Mouse (Mus musculus) midbrain, embryonic 14.5 days (tissue): ENCODE measurements around the gene Arhgap33. TPM values are rescaled to one million over a fixed set of nuclear protein-coding genes. Genes with fewer than 3 reads are reported as not detected.

Source experiments
- ATAC-seq: fragments of 200-750 bp; cut with Nextera tagmentation; 2 replicates; pipeline ENCODE4 v1.8.0; 2017; ENCODE audit warnings: moderate number of reproducible peaks, moderate library complexity; ENCODE audit not compliant: low FRiP score, low TSS enrichment
- DNase-seq: peaks from one replicate; pipeline ENCODE4 v3.0.0-alpha.2; 2015
- H3K27ac ChIP-seq: fragments of 300-500 bp; sonication (generic); replicated peaks from 2 replicates; pipeline ENCODE4 v1.5.1; 2014; ENCODE audit warnings: mild to moderate bottlenecking, low read depth, low read length, moderate library complexity
- H3K27me3 ChIP-seq: fragments of 300-500 bp; sonication (generic); 2 replicates; pipeline ENCODE4 v1.6.1; 2014; ENCODE audit warnings: low read length, control low read depth, mixed read lengths; ENCODE audit not compliant: control insufficient read depth, insufficient read depth
- H3K36me3 ChIP-seq: fragments of 300-500 bp; sonication (generic); 2 replicates; pipeline ENCODE4 v1.6.1; 2014; ENCODE audit warnings: low read length, control low read depth; ENCODE audit not compliant: control insufficient read depth, insufficient read depth
- H3K4me1 ChIP-seq: fragments of 300-500 bp; sonication (generic); 2 replicates; pipeline ENCODE4 v1.6.1; 2014; ENCODE audit warnings: mild to moderate bottlenecking, antibody characterized with exemption, low read length, control low read depth; ENCODE audit not compliant: control insufficient read depth, insufficient read depth
- H3K4me2 ChIP-seq: fragments of 300-500 bp; sonication (generic); 2 replicates; pipeline ENCODE4 v1.6.1; 2014; ENCODE audit warnings: mild to moderate bottlenecking, low read length, moderate library complexity
- H3K4me3 ChIP-seq: fragments of 300-500 bp; sonication (generic); replicated peaks from 2 replicates; pipeline ENCODE4 v1.5.1; 2014; ENCODE audit warnings: low read depth, low read length
- H3K9ac ChIP-seq: fragments of 300-500 bp; sonication (generic); replicated peaks from 2 replicates; pipeline ENCODE4 v1.6.1; 2014; ENCODE audit warnings: mild to moderate bottlenecking, low read length, moderate library complexity
- H3K9me3 ChIP-seq: fragments of 300-500 bp; sonication (generic); 2 replicates; pipeline ENCODE4 v1.6.1; 2016; ENCODE audit warnings: low read length, control low read depth, mixed read lengths; ENCODE audit not compliant: control insufficient read depth
- WGBS: fragments of 180-500 bp; shearing (Covaris S2); extraction: QIAGEN DNeasy Blood & Tissue Kit; methylation state at CpG from one replicate; pipeline ENCODE4 v1.1.7; 2014; 5-methylcytosine and 5-hydroxymethylcytosine counted together
- polyA plus RNA-seq: library from polyadenylated mRNA; unstranded; fragments of >200 nt; fragmentation: Nextera tagmentation; extraction: Ambion mirVana; gene quantifications from 2 replicates; pipeline ENCODE4 v1.2.1, GENCODE M21; 2014

Gene Arhgap33
- polyA plus RNA-seq, 1 experiment from 2014 or later: 129 TPM

GRCm38 (mm10) chr7:30557901-30558514 is 23.1 kb upstream of the Arhgap33 start:
- Histone ChIP-seq H3K9ac (no peak overlapping the region), H3K27me3 (no peaks in the 10 kb centered on the region), H3K27ac (no peak overlapping the region), H3K4me3 (0 out of 2 replicates have a peak overlapping the region, but pooled peaks have one; percentile 50), H3K9me3 (no peaks in the 10 kb centered on the region), H3K36me3 (peaks cover 33% of the 10 kb centered on the region), H3K4me1 (peaks cover 19% of the 10 kb centered on the region), H3K4me2 (peak overlapping the region; percentile 71)
- WGBS: 87% methylated on average over 13 of the region's 13 CpGs
- ATAC-seq (no peak), DNase-seq (no peak)

DNA sequence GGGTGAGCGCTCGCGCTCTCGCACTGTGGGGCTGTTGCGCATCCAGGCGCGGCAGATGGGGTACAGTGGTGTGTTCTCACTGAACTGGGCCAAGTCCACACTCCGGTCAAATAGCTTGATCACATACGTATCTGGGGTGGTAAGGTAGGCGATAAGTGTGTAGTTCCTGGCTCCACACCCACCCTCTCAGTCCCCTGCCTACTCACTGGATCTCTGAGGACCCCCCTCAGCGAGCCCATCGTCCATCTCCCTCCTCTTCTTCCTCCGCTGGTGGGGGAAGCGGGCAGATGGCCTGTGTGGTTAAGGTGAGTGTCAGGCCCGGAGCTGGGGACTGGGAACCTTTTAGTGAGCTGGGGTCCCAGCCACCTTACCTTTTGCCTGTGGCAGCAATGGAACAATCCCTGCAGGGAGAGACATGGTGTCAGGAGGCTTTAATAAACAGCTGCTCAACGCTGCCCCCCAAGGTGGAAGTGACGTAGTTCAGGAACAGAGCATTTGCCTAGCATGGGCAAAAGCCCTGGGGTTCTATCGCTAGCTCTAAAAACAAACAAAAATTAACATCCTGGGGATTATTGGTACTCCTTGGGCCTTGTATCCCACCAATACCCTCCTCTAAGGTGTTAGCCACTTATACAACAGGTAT is 22.2 kb upstream of the Arhgap33 start:
- peak; percentile 15 for DNase-seq
- peaks cover 33% of the 10 kb centered on the region for H3K36me3 ChIP-seq
- no peak for ATAC-seq
- H3K9me3 ChIP-seq: no peaks in the 10 kb centered on the region
- H3K4me1 ChIP-seq: peaks cover 24% of the 10 kb centered on the region
- no peaks in the 10 kb centered on the region for H3K27me3 ChIP-seq
- no peak overlapping the region for H3K4me3 ChIP-seq
- H3K4me2 ChIP-seq: no peak overlapping the region
- H3K9ac ChIP-seq: no peak overlapping the region
- H3K27ac ChIP-seq: no peak overlapping the region
- WGBS: 92% methylated on average over 18 of the region's 18 CpGs

- H3K4me2 ChIP-seq: peak overlapping the region; percentile 74; the same call in 1 of the 2 replicates
- H3K4me3 ChIP-seq: no peak overlapping the region
- H3K36me3 ChIP-seq: peaks cover 35% of the 10 kb centered on the region
- no peak overlapping the region; the same call in 1 of the 2 replicates for H3K9ac ChIP-seq
- H3K27me3 ChIP-seq: no peaks in the 10 kb centered on the region
- no peak for DNase-seq
- ATAC-seq: no peak
- no peaks in the 10 kb centered on the region for H3K9me3 ChIP-seq
- no peak overlapping the region for H3K27ac ChIP-seq
- 83% methylated on average over 22 of the region's 22 CpGs for WGBS
- peaks cover 18% of the 10 kb centered on the region for H3K4me1 ChIP-seq
These were observed 19.1 kb upstream of the Arhgap33 start for GRCm38 (mm10) chr7:30553810-30554584.

DNA sequence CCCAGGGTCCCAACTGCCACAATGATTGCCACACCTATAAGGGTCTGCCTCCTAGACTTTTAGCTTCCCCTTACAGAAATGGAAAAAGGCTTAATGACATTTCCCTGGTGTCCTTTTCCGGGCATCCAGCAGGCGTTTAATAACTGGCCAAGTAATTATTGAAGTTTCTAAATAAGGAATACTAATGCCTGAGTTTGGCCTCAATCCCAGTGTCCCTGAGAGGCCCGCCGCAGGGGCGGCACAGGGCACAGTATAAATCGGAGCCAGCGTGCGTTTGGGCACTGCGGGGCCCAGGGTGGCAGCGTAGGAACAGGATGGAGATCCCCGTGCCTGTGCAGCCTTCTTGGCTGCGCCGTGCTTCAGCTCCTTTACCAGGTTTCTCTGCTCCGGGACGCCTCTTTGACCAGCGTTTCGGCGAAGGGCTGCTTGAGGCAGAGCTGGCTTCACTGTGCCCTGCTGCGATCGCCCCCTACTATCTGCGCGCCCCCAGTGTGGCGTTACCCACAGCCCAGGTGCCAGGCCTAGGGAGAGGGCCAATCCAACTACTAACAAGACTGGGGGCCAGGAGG is 18.2 kb upstream of the Arhgap33 start:
- Histone ChIP-seq H3K27me3 (no peaks in the 10 kb centered on the region), H3K36me3 (peaks cover 38% of the 10 kb centered on the region), H3K9me3 (no peaks in the 10 kb centered on the region), H3K4me3 (peak overlapping the region; percentile 52), H3K27ac (peak overlapping the region; percentile 84), H3K9ac (peak overlapping the region; percentile 27; the same call in 1 of the 2 replicates), H3K4me2 (peak overlapping the region; percentile 74), H3K4me1 (peaks cover 10% of the 10 kb centered on the region)
- 9% methylated on average over 23 of the region's 23 CpGs for WGBS
- DNase-seq: peak; percentile 53
- ATAC-seq: peak; percentile 15; the same call in 1 of the 2 replicates

DNA sequence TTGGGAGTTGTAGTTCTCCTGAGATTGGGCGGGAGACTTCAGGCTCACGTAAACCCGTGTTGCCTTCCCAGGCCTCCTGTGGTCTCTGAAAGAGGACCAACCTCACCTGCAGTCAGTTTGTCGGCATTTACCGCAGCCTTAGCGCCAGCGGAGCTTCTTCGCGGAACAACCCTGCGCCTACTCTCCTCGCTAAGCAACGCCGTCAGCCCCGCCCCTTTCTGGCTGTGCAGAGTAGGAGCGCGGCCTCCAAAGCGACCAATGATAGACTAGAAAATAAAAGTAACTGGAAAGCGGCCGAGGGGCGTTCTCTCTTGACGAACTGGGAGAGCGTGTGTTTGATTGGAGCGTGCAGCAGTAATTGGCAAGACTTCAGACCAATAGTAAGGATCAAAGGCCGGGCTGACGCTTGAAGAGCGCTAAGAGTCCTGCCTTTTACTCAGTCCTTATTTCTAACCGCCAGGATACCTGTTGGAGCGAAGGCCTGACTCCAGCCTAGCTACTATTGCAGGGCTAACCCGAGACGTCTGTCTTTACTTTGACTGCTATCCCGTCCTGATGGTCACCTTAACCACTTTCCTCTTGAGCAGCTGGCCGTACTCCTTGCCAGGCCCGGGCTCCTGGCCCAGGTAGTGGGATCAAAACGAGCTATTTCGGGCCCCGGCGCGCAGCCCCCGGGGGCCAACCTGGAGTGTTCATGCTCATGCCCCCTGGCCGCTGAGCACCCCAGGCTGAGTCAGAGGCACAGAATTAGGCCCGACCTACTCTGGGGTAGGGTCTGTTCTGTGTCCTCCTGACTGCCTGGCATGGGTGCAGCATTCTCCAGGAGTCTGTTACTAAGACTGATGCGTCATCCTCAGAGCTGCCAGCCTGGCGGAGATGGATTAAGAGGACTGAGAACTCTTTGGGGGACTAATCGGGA is 17.5 kb upstream of the Arhgap33 start, which contains the start of the genes Hspb6 and Proser3:
Gene Hspb6 (plus strand): TSS at position 77 of the 919 bp plus-strand sequence.
Gene Proser3 (minus strand): TSS at position 198 of the 919 bp plus-strand sequence.
- peak within 1 kb of the TSS; percentile 84 for H3K27ac ChIP-seq
- peak within 1 kb of the TSS; percentile 52 for H3K4me3 ChIP-seq
- H3K4me1 ChIP-seq: peaks cover 10% of the 10 kb centered on the region
- H3K9ac ChIP-seq: peak within 1 kb of the TSS; percentile 27; the same call in 1 of the 2 replicates
- WGBS: under 1% methylated on average over 44 of the region's 44 CpGs
- no peaks in the 10 kb centered on the region for H3K9me3 ChIP-seq
- DNase-seq (peak; percentile 98), ATAC-seq (peak; percentile 93)
- no peaks in the 10 kb centered on the region for H3K27me3 ChIP-seq
- H3K36me3 ChIP-seq: peaks cover 40% of the 10 kb centered on the region
- peak within 1 kb of the TSS; percentile 74 for H3K4me2 ChIP-seq

DNA sequence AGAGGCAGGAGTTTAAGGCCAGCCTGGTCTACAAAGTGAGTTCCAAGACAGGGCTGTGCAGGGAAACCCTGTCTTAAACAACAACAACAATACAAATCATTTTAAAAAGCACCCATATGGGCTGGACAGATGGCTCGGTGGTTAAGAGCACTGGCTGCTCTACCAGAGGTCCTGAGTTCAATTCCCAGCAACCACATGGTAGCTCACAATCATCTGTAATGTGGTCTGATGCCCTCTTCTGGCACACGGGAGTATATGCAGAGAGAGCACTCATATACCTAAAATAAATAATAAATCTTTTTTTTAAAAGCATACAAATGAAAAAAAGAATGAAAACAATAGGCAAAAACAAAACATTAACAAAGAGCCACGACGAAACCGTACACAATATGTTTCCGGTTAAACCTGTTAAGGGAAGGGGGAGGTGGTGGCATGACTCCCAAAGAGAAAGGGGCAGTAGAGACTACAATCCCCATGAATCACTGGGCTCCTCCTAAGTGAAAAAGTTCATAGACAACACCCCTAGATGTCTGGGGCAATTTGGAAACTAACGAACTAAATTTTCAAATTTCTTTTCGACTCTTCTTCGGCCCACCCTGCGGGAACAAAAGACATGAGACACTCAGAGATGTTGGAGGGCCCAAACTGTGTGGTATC is 16.7 kb upstream of the Arhgap33 start:
- H3K27ac ChIP-seq: peak overlapping the region; percentile 84
- peaks cover 32% of the 10 kb centered on the region for H3K36me3 ChIP-seq
- H3K9ac ChIP-seq: no peak overlapping the region; the same call in 1 of the 2 replicates
- H3K27me3 ChIP-seq: no peaks in the 10 kb centered on the region
- H3K4me3 ChIP-seq: peak overlapping the region; percentile 52
- DNase-seq (peak; percentile 86), ATAC-seq (peak; percentile 70)
- H3K4me1 ChIP-seq: peaks cover 10% of the 10 kb centered on the region
- no peaks in the 10 kb centered on the region for H3K9me3 ChIP-seq
- WGBS: 1% methylated on average over 10 of the region's 10 CpGs
- peak overlapping the region; percentile 74 for H3K4me2 ChIP-seq

DNA sequence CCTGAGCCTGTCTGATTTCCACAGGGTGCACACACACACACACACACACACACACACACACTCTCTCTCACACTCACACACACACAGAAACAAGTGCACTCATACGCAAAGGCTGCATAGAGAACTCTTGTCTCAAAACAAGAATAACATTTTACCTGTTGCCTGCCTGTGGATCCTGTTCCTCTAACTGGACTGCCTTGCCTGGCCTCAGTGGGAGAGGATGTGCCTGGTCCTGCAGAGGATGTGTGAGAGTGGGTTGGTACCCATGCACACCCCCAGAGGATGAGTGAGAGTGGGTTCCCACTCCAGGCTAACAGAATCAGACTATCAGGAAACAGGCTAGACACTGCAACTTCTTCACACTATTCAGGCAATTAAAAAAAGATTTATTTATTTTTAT is 15.7 kb upstream of the Arhgap33 start:
- H3K4me2 ChIP-seq: no peak overlapping the region
- H3K27ac ChIP-seq: no peak overlapping the region
- DNase-seq: no peak
- WGBS: 97% methylated on average over 1 of the region's 1 CpGs
- no peak overlapping the region for H3K4me3 ChIP-seq
- no peaks in the 10 kb centered on the region for H3K27me3 ChIP-seq
- peaks cover 28% of the 10 kb centered on the region for H3K36me3 ChIP-seq
- H3K4me1 ChIP-seq: peaks cover 10% of the 10 kb centered on the region
- H3K9ac ChIP-seq: no peak overlapping the region
- H3K9me3 ChIP-seq: no peaks in the 10 kb centered on the region
- no peak for ATAC-seq
